Mouse (Mus musculus) embryo, embryonic 11.5 days (tissue): ENCODE data around the gene Cxcr2.
A peak's percentile ranks its signal among the peaks of the same experiment; 100 is the strongest.
"Not testable (repeated sequence)": the region's sequence is repeated elsewhere in the genome, so short reads cannot be mapped to it uniquely, and the experiment has no call there.

Experiments
- DNase-seq: peaks from one replicate; pipeline ENCODE4 v3.0.0-alpha.2; 2012; ENCODE audit warnings: low read depth, low spot score

Cxcr2 gene

GRCm38 (mm10) chr1:74139415-74139814 lies 14.4 kb upstream of the Cxcr2 start:
- no peak for DNase-seq

- no peak for DNase-seq
Observed at GRCm38 (mm10) chr1:74141781-74142180, 12.0 kb upstream of the Cxcr2 start.

GRCm38 (mm10) chr1:74149106-74149885 lies 4.5 kb upstream of the Cxcr2 start:
- DNase-seq, result no peak

DNA sequence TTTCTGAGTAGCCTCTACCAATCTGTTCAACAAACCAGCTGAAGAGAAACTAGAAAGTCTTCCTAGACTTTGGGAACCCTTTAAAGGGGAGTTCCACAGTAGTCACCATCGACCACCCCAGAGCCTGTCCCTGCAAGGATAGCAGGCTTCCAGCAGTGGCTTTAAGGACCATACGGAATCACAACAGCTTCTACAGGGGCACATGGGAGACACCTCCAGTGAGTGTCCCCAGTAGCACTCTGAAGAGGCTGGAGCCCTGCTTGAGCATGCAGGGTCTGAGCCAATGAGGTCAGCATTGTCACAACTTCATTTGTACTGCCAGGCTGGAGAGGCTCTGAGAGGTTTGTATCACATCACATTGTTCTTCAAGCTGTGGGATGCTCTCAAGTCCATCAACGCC lies 3.7 kb upstream of the Cxcr2 start:
- no peak for DNase-seq

GRCm38 (mm10) chr1:74151091-74151490 lies 2.7 kb upstream of the Cxcr2 start:
- no peak for DNase-seq

DNA sequence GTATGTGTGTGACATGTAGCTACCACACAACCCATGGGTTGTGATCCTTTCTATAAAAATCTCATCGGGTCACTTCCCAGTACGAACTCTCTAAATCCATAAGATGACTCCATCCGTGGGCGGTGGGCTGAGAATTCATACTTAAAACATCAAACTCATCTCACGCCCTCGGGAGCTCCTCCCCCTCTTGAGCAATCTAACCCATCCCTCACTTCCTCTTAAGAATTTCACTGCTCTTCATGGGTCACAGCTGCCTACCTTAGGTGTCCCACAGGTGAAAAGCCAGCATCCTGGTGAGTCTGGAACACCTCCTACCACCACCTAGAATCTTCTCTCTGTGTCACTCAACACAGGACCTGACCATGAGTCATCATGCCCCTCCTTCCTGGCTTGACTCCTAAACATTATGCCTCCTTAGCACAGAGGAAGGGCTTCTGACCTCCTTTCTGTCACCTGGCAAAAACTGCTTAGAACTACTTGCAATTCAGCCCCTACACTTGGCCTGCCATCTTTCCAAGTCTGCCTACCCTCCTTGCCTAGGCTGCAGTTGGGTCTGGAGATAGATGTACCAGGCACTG lies 1.7 kb downstream of the Cxcr2 start:
- DNase-seq, result no peak

GRCm38 (mm10) chr1:74156381-74156910 lies 2.7 kb downstream of the Cxcr2 start:
- no peak for DNase-seq

DNA sequence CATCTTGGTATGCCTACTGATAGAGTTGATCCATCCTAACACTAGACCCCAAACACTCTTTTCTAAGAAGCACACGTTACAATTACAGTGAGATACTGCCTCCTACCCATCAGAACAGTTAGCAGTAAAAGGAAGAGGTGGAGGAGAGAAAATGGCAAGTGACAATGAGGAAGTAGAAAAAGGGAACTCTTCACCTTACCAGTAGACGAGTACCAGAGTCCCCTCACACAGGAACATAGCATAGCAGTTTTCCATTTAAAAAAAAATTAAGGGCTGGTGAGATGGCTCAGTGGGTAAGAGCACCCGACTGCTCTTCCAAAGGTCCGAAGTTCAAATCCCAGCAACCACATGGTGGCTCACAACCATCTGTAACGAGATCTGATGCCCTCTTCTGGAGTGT lies 5.8 kb downstream of the Cxcr2 start:
- DNase-seq, result not testable (repeated sequence)

- no peak for DNase-seq
Observed at GRCm38 (mm10) chr1:74160036-74160435, 6.2 kb downstream of the Cxcr2 start.

GRCm38 (mm10) chr1:74167136-74167535 lies 13.3 kb downstream of the Cxcr2 start:
- no peak for DNase-seq

DNA sequence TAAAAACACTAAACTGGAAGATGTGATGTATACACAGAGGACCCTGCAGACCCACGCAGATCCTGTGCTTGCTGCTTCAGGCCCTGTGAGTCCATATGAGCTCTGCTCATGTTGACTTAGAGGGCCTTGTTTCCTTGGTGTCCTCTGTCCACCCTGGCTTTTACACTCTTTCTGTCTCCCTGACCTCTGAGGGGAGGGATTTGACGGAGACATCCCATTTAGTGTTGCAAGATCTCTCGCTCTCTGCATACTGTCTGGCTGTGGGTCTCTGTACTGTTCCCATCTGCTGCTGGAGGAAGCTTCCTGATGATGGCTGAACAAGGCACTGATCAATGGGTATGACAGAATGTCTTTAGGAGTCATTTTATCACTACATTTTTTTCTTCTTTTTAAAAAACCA lies 15.9 kb downstream of the Cxcr2 start:
- DNase-seq, result no peak

GRCm38 (mm10) chr1:74172722-74173121 lies 18.9 kb downstream of the Cxcr2 start:
- DNase-seq, result no peak

- no peak for DNase-seq
Observed at GRCm38 (mm10) chr1:74175731-74176130, 21.9 kb downstream of the Cxcr2 start.

- DNase-seq, result no peak
Observed at GRCm38 (mm10) chr1:74178618-74179017, 24.8 kb downstream of the Cxcr2 start.

DNA sequence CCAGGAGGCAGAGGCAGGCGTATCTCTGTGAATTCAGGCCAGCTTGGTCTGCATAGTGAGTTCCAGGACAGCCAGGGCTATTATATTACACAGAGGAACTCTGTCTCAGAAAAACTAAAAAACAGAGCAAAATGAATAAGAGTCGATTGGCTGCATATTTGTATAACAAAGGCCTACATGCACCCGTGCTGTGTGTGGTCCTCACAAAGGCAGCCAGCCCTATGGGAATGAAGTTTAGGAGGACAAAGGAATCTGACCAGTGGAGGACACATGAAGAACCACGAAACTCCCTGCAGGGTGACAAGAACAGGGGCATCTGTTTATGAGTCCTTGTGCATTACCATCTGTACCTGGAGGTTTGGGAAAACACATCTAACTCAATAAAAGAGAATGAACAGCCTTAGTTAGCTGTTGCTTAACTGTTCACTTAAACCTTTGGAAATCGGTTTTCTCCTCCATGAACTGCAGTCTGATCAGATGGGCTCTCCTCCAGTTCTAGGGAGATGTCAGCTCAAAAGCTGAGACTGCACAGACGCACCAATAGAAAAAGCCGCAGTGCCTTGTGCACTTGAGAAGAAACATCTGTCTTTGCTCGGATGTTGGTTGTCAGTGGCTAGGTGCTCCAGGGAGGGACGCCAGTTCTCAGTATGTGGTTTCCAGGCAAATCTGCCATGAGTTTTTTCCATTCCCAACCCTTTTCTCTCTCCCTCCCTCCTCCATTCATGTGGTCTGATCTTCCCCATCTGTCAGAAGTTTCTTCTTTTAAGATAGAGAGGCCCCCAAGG lies 26.0 kb downstream of the Cxcr2 start:
- DNase-seq, result peak; percentile 9

DNA sequence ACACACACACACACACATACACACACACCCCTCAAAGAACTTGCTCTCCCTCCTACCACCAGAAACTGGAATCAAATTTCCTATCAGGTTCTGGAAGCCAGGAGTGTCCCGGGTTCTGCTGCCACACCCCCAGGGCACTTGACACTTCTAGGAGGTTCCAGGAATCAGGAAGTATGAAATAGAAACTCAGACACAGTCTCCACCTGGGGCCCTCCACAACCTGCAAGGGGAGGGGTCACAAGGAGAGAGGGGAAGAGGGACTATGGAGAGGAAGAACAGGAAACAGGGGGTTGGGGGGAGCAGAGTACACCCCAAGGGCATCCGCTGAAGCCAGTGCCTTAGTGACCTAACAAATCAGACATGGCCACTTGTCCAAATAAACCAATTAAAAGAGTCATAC lies 27.7 kb downstream of the Cxcr2 start:
- no peak for DNase-seq

GRCm38 (mm10) chr1:74183006-74183405 lies 29.2 kb downstream of the Cxcr2 start:
- no peak for DNase-seq

- DNase-seq, result no peak
Observed at GRCm38 (mm10) chr1:74190471-74190870, 36.7 kb downstream of the Cxcr2 start.

- DNase-seq, result no peak
Observed at GRCm38 (mm10) chr1:74192711-74193110, 38.9 kb downstream of the Cxcr2 start.

DNA sequence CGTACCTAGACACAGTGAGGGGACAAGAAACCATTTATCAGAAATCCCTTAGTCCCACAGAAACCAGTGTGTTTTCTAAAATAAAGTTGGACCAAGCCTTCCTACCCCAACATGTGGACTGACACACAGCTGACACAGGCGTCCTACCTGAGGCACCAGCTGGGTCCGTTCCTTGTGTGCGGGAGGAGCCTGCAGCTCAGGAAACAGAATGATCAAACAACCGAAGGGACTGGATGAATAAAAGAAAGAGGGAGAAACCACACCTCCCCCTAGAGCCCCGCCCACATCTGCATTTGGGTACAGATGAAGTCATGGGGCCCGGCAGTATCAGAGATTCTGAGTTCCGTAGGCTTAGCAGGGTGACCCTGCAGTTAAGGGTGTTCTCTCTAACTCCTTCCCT lies 40.7 kb downstream of the Cxcr2 start, which contains the start of gene Cxcr1:
TSS of gene Cxcr1 (minus strand) at position 187 of the 400 bp plus-strand sequence.
- DNase-seq, result no peak

- no peak for DNase-seq
Observed at GRCm38 (mm10) chr1:74195961-74196360, 42.2 kb downstream of the Cxcr2 start.
